Mouse (Mus musculus) layer of hippocampus, postnatal 25 days (tissue): Measurements from ENCODE around the gene Gpr62. TPM values are rescaled to one million over a fixed set of nuclear protein-coding genes. Genes with fewer than 3 reads are reported as not detected.

Source experiments
- DNase-seq, 2 experiments: peaks; one replicate each; pipeline ENCODE4 v3.0.0; 2022; ENCODE audit warnings: mixed read lengths in 2 of 2, low spot score in 1 of 2; ENCODE audit errors: extremely low spot score in 1 of 2
- total RNA-seq, 2 experiments: library from RNA; stranded (reverse); gene quantifications; 2 replicates each; pipeline ENCODE4 v1.2.3; 2021

Gene Gpr62
- total RNA-seq, 2 experiments from 2014 or later = 14.0 to 14.7 TPM

GRCm38 (mm10) chr9:106429221-106430014 is 36.3 kb downstream of the Gpr62 start, which contains the start of gene Rpl29:
Gene Rpl29, plus strand, starts transcription at chr9:106429454.
- peak; percentile 88 to 93 for DNase-seq

GRCm38 (mm10) chr9:106428719-106429220 is 37.0 kb downstream of the Gpr62 start:
- DNase-seq = no peak

- DNase-seq = peak; percentile 80 to 86
These were observed 43.9 kb downstream of the Gpr62 start for GRCm38 (mm10) chr9:106421865-106422160.

GRCm38 (mm10) chr9:106421033-106421864 is 44.5 kb downstream of the Gpr62 start:
- no peak for DNase-seq

- no peak for DNase-seq
These were observed 45.1 kb downstream of the Gpr62 start for GRCm38 (mm10) chr9:106420608-106421007.

- DNase-seq = peak; percentile 78 to 80
These were observed 47.7 kb downstream of the Gpr62 start for GRCm38 (mm10) chr9:106417841-106418625.

GRCm38 (mm10) chr9:106416826-106417225 is 48.9 kb downstream of the Gpr62 start:
- no peak for DNase-seq

Other genes starting within 250 kb of the Gpr62 start
- gene Tlr9, start 243.3 kb downstream of the Gpr62 start, total RNA-seq = 1 to 10 TPM; 1.2 to 1.5 TPM
- gene Alas1, start 217.3 kb downstream of the Gpr62 start, total RNA-seq = 100 to 1,000 TPM; 147 to 151 TPM
- 10 to 100 TPM; 11.7 to 13.0 TPM for gene Poc1a, start 184.9 kb downstream of the Gpr62 start, total RNA-seq
- 10 to 100 TPM; 82.4 to 91.1 TPM for gene Dusp7, start 97.3 kb downstream of the Gpr62 start, total RNA-seq
- 100 to 1,000 TPM; 262 to 288 TPM for gene Rpl29, start 36.5 kb downstream of the Gpr62 start, total RNA-seq
- gene Acy1, start 27.6 kb downstream of the Gpr62 start, total RNA-seq = 10 to 100 TPM; 12.6 to 13.1 TPM
- gene Abhd14b, start 18.5 kb downstream of the Gpr62 start, total RNA-seq = 10 to 100 TPM in 1 of 2 experiments, 1 to 10 TPM in 1; 9.9 to 12.6 TPM
- 10 to 100 TPM; 38.2 to 41.5 TPM for gene Abhd14a, start 18.3 kb downstream of the Gpr62 start, total RNA-seq
- gene Pcbp4, start 12.6 kb downstream of the Gpr62 start, total RNA-seq = 100 to 1,000 TPM; 178 to 202 TPM
- 10 to 100 TPM; 30.9 to 34.9 TPM for gene Rrp9, start 10.0 kb upstream of the Gpr62 start, total RNA-seq
- 1 to 10 TPM; 3.2 to 4.7 TPM for gene Parp3, start 11.0 kb upstream of the Gpr62 start, total RNA-seq
- gene Iqcf1, start 34.0 kb upstream of the Gpr62 start, total RNA-seq = not detected
- not detected for gene Iqcf5, start 48.6 kb upstream of the Gpr62 start, total RNA-seq
- not detected for gene Iqcf3, start 95.7 kb upstream of the Gpr62 start, total RNA-seq
- not detected for gene Iqcf4, start 105.1 kb upstream of the Gpr62 start, total RNA-seq
- gene Iqcf6, start 160.6 kb upstream of the Gpr62 start, total RNA-seq = not detected
- 10 to 100 TPM; 63.9 to 84.0 TPM for gene Grm2, start 190.1 kb upstream of the Gpr62 start, total RNA-seq
- gene Tex264, start 220.0 kb upstream of the Gpr62 start, total RNA-seq = 100 to 1,000 TPM; 102 to 104 TPM